In genomic region chr1:52787254-52787653, GRCm38 (mm10) we compare ENCODE assay signal across 35 mouse cellular contexts.
"Had no signal": no experiment of that assay in that cellular context is flagged by ENCODE, and none has a peak within 500 bp of the region (broad histone marks: within the 10 kb centered on the region; RNA-seq: fewer than 3 reads in every experiment).

No protein-coding gene starts in this region.

- H3K9ac ChIP-seq: heart, embryonic 12.5 days; heart, embryonic 13.5 days; heart, embryonic 15.5 days; hindbrain, embryonic 12.5 days; hindbrain, embryonic 13.5 days; hindbrain, embryonic 14.5 days; hindbrain, embryonic 15.5 days; intestine, embryonic 15.5 days; kidney, embryonic 15.5 days had no signal

- H3K4me1 ChIP-seq: heart, embryonic 10.5 days; heart, embryonic 12.5 days; heart, embryonic 13.5 days; heart, embryonic 15.5 days; hindbrain, embryonic 10.5 days; hindbrain, embryonic 12.5 days; hindbrain, embryonic 13.5 days; hindbrain, embryonic 15.5 days; intestine, embryonic 15.5 days; kidney, embryonic 15.5 days had no signal

- H3K4me2 ChIP-seq: heart, embryonic 11.5 days; heart, embryonic 12.5 days; heart, embryonic 13.5 days; heart, embryonic 15.5 days; hindbrain, embryonic 12.5 days; hindbrain, embryonic 13.5 days; hindbrain, embryonic 14.5 days; hindbrain, embryonic 15.5 days; intestine, embryonic 15.5 days; kidney, embryonic 15.5 days had no signal

- ATAC-seq: hindbrain, embryonic 16.5 days; hindbrain, postnatal 0 days; inflammation-experienced regulatory T-cells, adult 6 months; intestine, embryonic 15.5 days; intestine, embryonic 16.5 days; intestine, postnatal 0 days had no signal

- H3K27ac ChIP-seq: heart, embryonic 10.5 days; heart, embryonic 13.5 days; heart, embryonic 15.5 days; hindbrain, embryonic 10.5 days; hindbrain, embryonic 12.5 days; hindbrain, embryonic 13.5 days; hindbrain, embryonic 14.5 days; hindbrain, embryonic 15.5 days; hindbrain, postnatal 0 days; intestine, embryonic 15.5 days; kidney, embryonic 15.5 days; kidney, postnatal 0 days; layer of hippocampus, adult 2 months had no signal

- H3K9me3 ChIP-seq: heart, embryonic 10.5 days; heart, embryonic 12.5 days; heart, embryonic 13.5 days; heart, embryonic 15.5 days; hindbrain, embryonic 10.5 days; hindbrain, embryonic 12.5 days; hindbrain, embryonic 13.5 days; hindbrain, embryonic 15.5 days; intestine, embryonic 15.5 days; kidney, embryonic 15.5 days had no signal

- H3K4me3 ChIP-seq: heart, embryonic 10.5 days; heart, embryonic 12.5 days; heart, embryonic 13.5 days; heart, embryonic 15.5 days; hindbrain, embryonic 10.5 days; hindbrain, embryonic 12.5 days; hindbrain, embryonic 13.5 days; hindbrain, embryonic 15.5 days; intestine, embryonic 15.5 days; kidney, embryonic 15.5 days; layer of hippocampus, adult 2 months had no signal

- H3K36me3 ChIP-seq: intestine, embryonic 15.5 days had no signal

- DNase-seq: heart, postnatal 10 days; heart, postnatal 14 days; heart, postnatal 36 days; heart, postnatal 4 days; kidney, adult 11 months; kidney, adult 18-20 months; kidney, adult 2 months; kidney, adult 8-10 months; kidney, adult 9 months; kidney, postnatal 10 days; kidney, postnatal 14 days; kidney, postnatal 25 days; kidney, postnatal 36 days; kidney, postnatal 4 days; layer of hippocampus, adult 9-11 months; layer of hippocampus, postnatal 36 days had no signal

- H3K27me3 ChIP-seq: heart, embryonic 12.5 days; heart, embryonic 13.5 days; heart, embryonic 15.5 days; hindbrain, embryonic 12.5 days; hindbrain, embryonic 13.5 days; hindbrain, embryonic 15.5 days; intestine, embryonic 15.5 days; kidney, embryonic 15.5 days had no signal
